Mouse (Mus musculus) olfactory bulb, adult 2 months (tissue): ENCODE results near the gene Cbx2. TPM values are rescaled to one million over a fixed set of nuclear protein-coding genes. Genes with fewer than 3 reads are reported as not detected.

Source experiments
- H3K27ac ChIP-seq: fragments of 200-500 bp; 2 replicates; pipeline ENCODE4 v1.5.1; 2012; ENCODE audit warnings: low read depth, low read length; ENCODE audit not compliant: insufficient read depth
- H3K4me1 ChIP-seq: fragments of 200-500 bp; 2 replicates; pipeline ENCODE4 v1.6.1; 2012; ENCODE audit warnings: low read length; ENCODE audit not compliant: control insufficient read depth, insufficient read depth
- H3K4me3 ChIP-seq: fragments of 200-500 bp; 2 replicates; pipeline ENCODE4 v1.5.1; 2012; ENCODE audit warnings: mild to moderate bottlenecking, low read depth, low read length, moderate library complexity; ENCODE audit not compliant: insufficient read depth
- CTCF ChIP-seq: fragments of 200-500 bp; IDR thresholded peaks from 2 replicates; pipeline ENCODE4 v1.5.1; 2012; ENCODE audit warnings: low read depth, mild to moderate bottlenecking, low read length, moderate library complexity; ENCODE audit not compliant: insufficient read depth
- POLR2A ChIP-seq: fragments of 200-500 bp; IDR thresholded peaks from 2 replicates; pipeline ENCODE4 v1.6.1; 2012; ENCODE audit warnings: mild to moderate bottlenecking, low read depth, low read length, moderate library complexity; ENCODE audit not compliant: insufficient read depth
- WGBS: fragments of 180-500 bp; shearing (Covaris S2); methylation state at CpG from one replicate; pipeline ENCODE4 v1.1.7; 2018; 5-methylcytosine and 5-hydroxymethylcytosine counted together
- polyA plus RNA-seq: library from polyadenylated mRNA; stranded (reverse); fragments of >200 nt; gene quantifications from 2 replicates; pipeline ENCODE4 v1.2.4, GENCODE M21; 2012; ENCODE audit warnings: low replicate concordance; ENCODE audit not compliant: missing spikeins, insufficient read depth, insufficient read length

Gene Cbx2
- polyA plus RNA-seq, 1 experiment, result not detected

- WGBS, result 3% methylated on average over 43 of the region's 43 CpGs
- Histone ChIP-seq H3K27ac (no peak overlapping the region), H3K4me1 (peaks cover 26% of the 10 kb centered on the region), H3K4me3 (no peak overlapping the region)
- no peak for TF ChIP-seq POLR2A
- no peak for TF ChIP-seq CTCF
These were observed 24.7 kb downstream of the Cbx2 start for GRCm38 (mm10) chr11:119047261-119048132.

DNA sequence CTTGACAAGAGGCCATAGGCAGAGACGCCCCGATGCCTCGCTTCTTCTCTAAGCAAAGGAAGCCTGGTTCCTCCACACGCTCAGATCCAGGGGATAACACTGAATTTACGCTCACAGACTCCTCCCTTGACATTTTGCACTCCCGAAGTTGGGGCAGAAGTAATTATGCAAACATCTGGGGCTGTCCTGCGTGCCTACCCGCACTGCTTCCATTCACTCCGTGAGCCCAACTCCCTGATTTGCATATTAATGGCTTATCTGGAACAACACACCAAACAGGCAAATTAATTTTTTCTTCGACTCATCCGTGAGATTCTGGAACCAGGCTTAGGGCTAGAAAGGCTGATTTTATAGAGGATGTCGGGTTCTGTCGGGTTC is 25.4 kb downstream of the Cbx2 start:
- Histone ChIP-seq H3K27ac (no peak overlapping the region), H3K4me1 (peaks cover 30% of the 10 kb centered on the region), H3K4me3 (no peak overlapping the region)
- TF ChIP-seq POLR2A (no peak), CTCF (no peak)
- 2% methylated on average over 13 of the region's 13 CpGs for WGBS

- 32% methylated on average over 2 of the region's 2 CpGs for WGBS
- Histone ChIP-seq H3K27ac (no peak overlapping the region), H3K4me1 (peaks cover 40% of the 10 kb centered on the region), H3K4me3 (no peak overlapping the region)
- no peak for TF ChIP-seq CTCF
- no peak for TF ChIP-seq POLR2A
These were observed 27.6 kb downstream of the Cbx2 start for GRCm38 (mm10) chr11:119050361-119050760.

DNA sequence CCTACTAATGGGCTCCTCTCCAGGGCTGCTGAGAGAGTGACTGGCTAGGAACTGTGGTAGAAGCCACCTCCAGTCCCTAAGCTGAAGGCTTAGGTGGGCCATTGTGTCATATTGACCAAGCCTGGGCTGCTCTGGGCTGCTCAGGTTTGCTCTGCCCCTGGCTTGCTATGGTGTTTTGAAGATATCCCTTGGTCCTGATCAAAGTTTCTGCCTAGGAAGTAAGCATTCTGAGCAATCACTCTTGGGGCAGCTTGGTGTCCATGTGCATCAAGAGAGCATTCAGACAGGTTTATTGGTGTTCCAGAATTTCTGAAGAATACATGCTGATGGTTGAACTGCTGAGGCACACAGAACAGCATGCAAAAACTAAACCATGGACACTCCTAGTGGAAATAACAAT is 28.7 kb downstream of the Cbx2 start:
- TF ChIP-seq POLR2A, result no peak
- Histone ChIP-seq H3K4me3 (no peak overlapping the region), H3K27ac (no peak overlapping the region), H3K4me1 (peaks cover 47% of the 10 kb centered on the region)

GRCm38 (mm10) chr11:119051927-119052660 is 29.3 kb downstream of the Cbx2 start:
- 20% methylated on average over 15 of the region's 15 CpGs for WGBS
- Histone ChIP-seq H3K27ac (no peak overlapping the region), H3K4me3 (no peak overlapping the region), H3K4me1 (peaks cover 44% of the 10 kb centered on the region)
- no peak for TF ChIP-seq POLR2A
- no peak for TF ChIP-seq CTCF

- Histone ChIP-seq H3K4me1 (peaks cover 46% of the 10 kb centered on the region), H3K27ac (peak overlapping the region; percentile 83), H3K4me3 (peak overlapping the region; percentile 52)
- WGBS, result 14% methylated on average over 13 of the region's 13 CpGs
- TF ChIP-seq CTCF (no peak), POLR2A (no peak)
These were observed 30.0 kb downstream of the Cbx2 start for GRCm38 (mm10) chr11:119052661-119053256.

GRCm38 (mm10) chr11:119053257-119053670 is 30.5 kb downstream of the Cbx2 start:
- no peak for TF ChIP-seq POLR2A
- no peak for TF ChIP-seq CTCF
- Histone ChIP-seq H3K4me1 (peaks cover 48% of the 10 kb centered on the region), H3K4me3 (peak overlapping the region; percentile 52), H3K27ac (peak overlapping the region; percentile 83)
- under 1% methylated on average over 42 of the region's 42 CpGs for WGBS

- Histone ChIP-seq H3K4me1 (peaks cover 54% of the 10 kb centered on the region), H3K27ac (peak overlapping the region; percentile 68), H3K4me3 (peak overlapping the region; percentile 33)
- TF ChIP-seq POLR2A (no peak), CTCF (no peak)
- under 1% methylated on average over 34 of the region's 35 CpGs for WGBS
These were observed 31.1 kb downstream of the Cbx2 start for GRCm38 (mm10) chr11:119053738-119054350.
